10 mouse cellular contexts compared by ENCODE assay signal in the genomic region with DNA sequence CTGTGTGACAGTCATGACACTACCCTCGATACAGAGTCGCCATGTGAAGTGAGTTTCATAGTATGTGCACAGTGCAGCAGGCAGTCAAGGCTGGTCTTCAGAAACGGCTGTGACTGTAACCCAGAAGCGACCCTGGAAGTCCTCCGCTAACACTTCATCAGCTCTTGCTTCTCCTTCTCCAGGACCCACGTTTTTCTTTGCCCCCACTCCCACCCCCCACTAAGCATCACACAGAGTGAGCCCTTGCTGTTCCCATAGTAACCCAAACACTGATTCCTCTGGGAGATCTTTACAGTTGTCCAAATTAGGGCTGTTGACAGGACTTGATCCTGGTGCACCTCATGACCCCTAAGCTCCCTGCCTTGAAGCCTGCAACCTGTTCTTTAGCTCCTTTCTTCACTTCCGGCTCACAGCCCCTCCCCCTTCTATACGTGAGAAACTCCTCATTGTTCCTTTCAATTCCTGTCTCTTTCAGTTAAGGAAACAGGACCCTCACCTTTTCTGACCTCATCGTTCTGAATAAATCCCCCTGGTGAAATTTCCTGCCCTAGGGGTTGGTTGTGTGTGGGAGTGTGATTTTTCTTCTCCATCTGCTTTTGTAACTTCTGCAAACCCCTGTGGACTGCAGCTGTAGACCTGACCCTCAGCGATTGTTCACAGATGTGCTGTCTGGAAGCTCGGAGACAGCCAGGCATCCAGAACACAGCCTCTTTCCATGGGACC. TPM values are rescaled to one million over a fixed set of nuclear protein-coding genes. Genes with fewer than 3 reads are reported as not detected.
DNase-seq lines count a peak whose midpoint lies in the region; ATAC-seq lines count a peak whose summit lies in the region.
"Had no signal": no experiment of that assay in that cellular context is flagged by ENCODE, and none has a peak within 500 bp of the region (broad histone marks: within the 10 kb centered on the region; RNA-seq: fewer than 3 reads in every experiment).

No protein-coding gene starts in this region.

- 0 out of 2 replicates have a peak, but pooled peaks have one; percentile 39 for ATAC-seq in forebrain, embryonic 11.5 days (replicated peaks; ENCODE audit: low FRiP score)
- no peak for ATAC-seq in forebrain, embryonic 14.5 days
- ATAC-seq in lung, embryonic 16.5 days (ENCODE audit: low read depth): peak; percentile 68
- ATAC-seq in heart, embryonic 12.5 days (ENCODE audit: insufficient number of reproducible peaks, low FRiP score): peak; percentile 37; the same call in 1 of the 2 replicates
- ATAC-seq in CD4-positive, CD25-positive, alpha-beta regulatory T cell, adult 4 months: no peak
- ATAC-seq: midbrain, embryonic 16.5 days had no signal

- no peak overlapping the region for H3K27ac ChIP-seq in forebrain, embryonic 11.5 days (ENCODE audit: low read depth, low read length)
- no peak overlapping the region for H3K27ac ChIP-seq in forebrain, embryonic 14.5 days (ENCODE audit: low read depth, low read length)
- H3K27ac ChIP-seq in lung, embryonic 16.5 days (ENCODE audit: low read length): no peak overlapping the region
- no peak overlapping the region for H3K27ac ChIP-seq in heart, embryonic 12.5 days (ENCODE audit: poor library complexity, severe bottlenecking)

- no peaks in the 10 kb centered on the region for H3K9me3 ChIP-seq in forebrain, embryonic 11.5 days (ENCODE audit: control insufficient read depth, low read length)
- no peaks in the 10 kb centered on the region for H3K9me3 ChIP-seq in forebrain, embryonic 14.5 days (replicated peaks; ENCODE audit: control insufficient read depth, low read length)
- H3K9me3 ChIP-seq in lung, embryonic 16.5 days (ENCODE audit: control insufficient read depth, low read length): no peaks in the 10 kb centered on the region
- H3K9me3 ChIP-seq in heart, embryonic 12.5 days (replicated peaks): no peaks in the 10 kb centered on the region

- WGBS in forebrain, embryonic 11.5 days: 40% methylated on average over 11 of the region's 11 CpGs
- 44% methylated on average over 11 of the region's 11 CpGs for WGBS in forebrain, embryonic 14.5 days
- 16% methylated on average over 11 of the region's 11 CpGs for WGBS in lung, embryonic 16.5 days
- WGBS in heart, embryonic 12.5 days: 25% methylated on average over 11 of the region's 11 CpGs

- H3K4me2 ChIP-seq in forebrain, embryonic 11.5 days (ENCODE audit: low read depth, low read length, severe bottlenecking): no peak overlapping the region
- no peak overlapping the region for H3K4me2 ChIP-seq in forebrain, embryonic 14.5 days (ENCODE audit: low read length)
- H3K4me2 ChIP-seq in lung, embryonic 16.5 days (ENCODE audit: low read depth, low read length): no peak overlapping the region
- peak overlapping the region; percentile 14; the same call in 1 of the 2 replicates for H3K4me2 ChIP-seq in heart, embryonic 12.5 days

- no peaks in the 10 kb centered on the region for H3K27me3 ChIP-seq in forebrain, embryonic 11.5 days (ENCODE audit: control insufficient read depth, insufficient read depth, low read length)
- no peaks in the 10 kb centered on the region for H3K27me3 ChIP-seq in forebrain, embryonic 14.5 days (replicated peaks; ENCODE audit: control insufficient read depth, insufficient read depth, low read length)
- no peaks in the 10 kb centered on the region for H3K27me3 ChIP-seq in lung, embryonic 16.5 days (ENCODE audit: control insufficient read depth, insufficient read depth, low read depth, low read length)
- no peaks in the 10 kb centered on the region for H3K27me3 ChIP-seq in heart, embryonic 12.5 days (replicated peaks)

- H3K9ac ChIP-seq in forebrain, embryonic 11.5 days (ENCODE audit: low read length): no peak overlapping the region
- H3K9ac ChIP-seq in forebrain, embryonic 14.5 days (ENCODE audit: low read length): no peak overlapping the region
- H3K9ac ChIP-seq in lung, embryonic 16.5 days (ENCODE audit: low read length): no peak overlapping the region
- no peak overlapping the region for H3K9ac ChIP-seq in heart, embryonic 12.5 days

- DNase-seq in forebrain, embryonic 11.5 days (ENCODE audit: low spot score): no peak
- DNase-seq in forebrain, embryonic 14.5 days (ENCODE audit: low spot score): no peak
- no peak for DNase-seq in lung, postnatal 14 days
- DNase-seq in retina, postnatal 1 day: peak; percentile 30
- DNase-seq in c-Kit-positive CD71-positive TER-119-positive erythroid progenitor cells, embryonic 14.5 days (ENCODE audit: low spot score): no peak

- H3K36me3 ChIP-seq in forebrain, embryonic 11.5 days (ENCODE audit: control insufficient read depth, insufficient read depth, low read length): no peaks in the 10 kb centered on the region
- no peaks in the 10 kb centered on the region for H3K36me3 ChIP-seq in forebrain, embryonic 14.5 days (ENCODE audit: control insufficient read depth, insufficient read depth, low read length)
- no peaks in the 10 kb centered on the region for H3K36me3 ChIP-seq in lung, embryonic 16.5 days (ENCODE audit: control insufficient read depth, insufficient read depth, low read length)
- H3K36me3 ChIP-seq in heart, embryonic 12.5 days: no peaks in the 10 kb centered on the region

- H3K4me3 ChIP-seq in forebrain, embryonic 11.5 days (ENCODE audit: low read depth, low read length): no peak overlapping the region
- H3K4me3 ChIP-seq in forebrain, embryonic 14.5 days (ENCODE audit: low read depth, low read length): no peak overlapping the region
- H3K4me3 ChIP-seq in lung, embryonic 16.5 days (ENCODE audit: low read length): no peak overlapping the region
- H3K4me3 ChIP-seq in heart, embryonic 12.5 days: no peak overlapping the region

- 0 out of 2 replicates have a peak, but pooled peaks cover 3% of the 10 kb centered on the region for H3K4me1 ChIP-seq in forebrain, embryonic 11.5 days (replicated peaks; ENCODE audit: control insufficient read depth, insufficient read depth, low read length)
- no peaks in the 10 kb centered on the region for H3K4me1 ChIP-seq in forebrain, embryonic 14.5 days (ENCODE audit: control insufficient read depth, insufficient read depth, low read length)
- H3K4me1 ChIP-seq in lung, embryonic 16.5 days (replicated peaks; ENCODE audit: control insufficient read depth, insufficient read depth, low read length): peaks cover 10% of the 10 kb centered on the region; the same call in 1 of the 2 replicates
- peaks cover 16% of the 10 kb centered on the region for H3K4me1 ChIP-seq in heart, embryonic 12.5 days (replicated peaks)

RNA-seq across cellular contexts. Expression of a gene that starts 18.5 kb away (rescaled TPM):
- polyA plus RNA-seq in forebrain, embryonic 11.5 days (2014; fragmentation: Nextera tagmentation; extraction: Ambion mirVana): not detected in 2 replicates
- polyA plus RNA-seq in forebrain, embryonic 14.5 days (2014; fragmentation: Nextera tagmentation; extraction: Ambion mirVana): not detected in 2 replicates
- polyA plus RNA-seq in lung, embryonic 16.5 days (2015; fragmentation: Nextera tagmentation; extraction: Ambion mirVana): not detected in 2 replicates
- not detected in 2 replicates for polyA plus RNA-seq in heart, embryonic 12.5 days (2016; fragmentation: Nextera tagmentation; extraction: Ambion mirVana)
- polyA plus RNA-seq in CD4-positive, CD25-positive, alpha-beta regulatory T cell, adult 4 months (2017; shearing (Covaris generic)): not detected
- polyA plus RNA-seq: midbrain, embryonic 16.5 days; small intestine, adult 2 months had no signal

Comparison
In these comparisons a context has a peak if more than half of its experiments do, and no peak if none do; other contexts are left out.
1. ATAC-seq: peak in forebrain, embryonic 11.5 days (single experiment), lung, embryonic 16.5 days (single experiment) and heart, embryonic 12.5 days (single experiment); none in forebrain, embryonic 14.5 days (single experiment) and CD4-positive, CD25-positive, alpha-beta regulatory T cell, adult 4 months (single experiment).